Mouse (Mus musculus): Measurements from ENCODE around the gene Eml5.

GRCm38 (mm10) chr12:98837940-98838339, 63.3 kb downstream of the Eml5 start:
- no peak for TF ChIP-seq ZC3H11A (IDR thresholded peaks at IDR 0.05; ENCODE audit: borderline replicate concordance, low read depth, low read length)
- no peak for TF ChIP-seq MAFK (IDR thresholded peaks at IDR 0.05; ENCODE audit: insufficient read depth, low read depth, low read length)
- TF ChIP-seq HCFC1 (IDR thresholded peaks at IDR 0.05; ENCODE audit: borderline replicate concordance, insufficient read depth, low read length) = no peak
- no peak for TF ChIP-seq CHD2 (IDR thresholded peaks at IDR 0.05; ENCODE audit: low read depth, low read length)

All from ES-E14 (cell line).